Mouse (Mus musculus): ENCODE measurements around the gene Mpp6. TPM values are rescaled to one million over a fixed set of nuclear protein-coding genes. Genes with fewer than 3 reads are reported as not detected.

Gene Mpp6
- polyA plus RNA-seq, 1 experiment, result 22.0 TPM

DNA sequence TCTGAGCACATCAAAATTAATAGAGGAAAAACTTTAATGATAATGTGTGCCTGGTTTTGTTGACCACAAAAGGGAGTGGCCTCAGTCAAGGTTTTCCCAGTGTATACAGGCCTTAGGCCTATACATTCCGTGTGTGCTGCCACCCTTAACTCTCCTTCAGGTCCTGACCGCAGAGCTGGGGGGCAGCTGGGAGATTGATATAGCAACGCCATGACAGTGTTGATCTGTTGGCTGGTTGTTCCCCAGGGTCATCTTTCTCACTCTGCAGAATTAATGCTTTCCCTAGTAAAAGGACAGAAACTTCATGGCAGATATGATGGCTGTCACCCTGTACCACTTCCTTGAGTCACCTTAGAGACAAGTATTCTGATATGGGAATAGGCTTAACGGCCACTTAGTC lies 94.3 kb downstream of the Mpp6 start:
- no peak for DNase-seq (ENCODE audit: low read depth)
- TF ChIP-seq POLR2A (IDR thresholded peaks at IDR 0.05; ENCODE audit: borderline replicate concordance, extremely low read depth, insufficient read depth, insufficient read length, poor library complexity, severe bottlenecking) (no peak), CTCF (IDR thresholded peaks at IDR 0.05; ENCODE audit: borderline replicate concordance, extremely low read depth, insufficient read depth, insufficient read length) (no peak)

DNA sequence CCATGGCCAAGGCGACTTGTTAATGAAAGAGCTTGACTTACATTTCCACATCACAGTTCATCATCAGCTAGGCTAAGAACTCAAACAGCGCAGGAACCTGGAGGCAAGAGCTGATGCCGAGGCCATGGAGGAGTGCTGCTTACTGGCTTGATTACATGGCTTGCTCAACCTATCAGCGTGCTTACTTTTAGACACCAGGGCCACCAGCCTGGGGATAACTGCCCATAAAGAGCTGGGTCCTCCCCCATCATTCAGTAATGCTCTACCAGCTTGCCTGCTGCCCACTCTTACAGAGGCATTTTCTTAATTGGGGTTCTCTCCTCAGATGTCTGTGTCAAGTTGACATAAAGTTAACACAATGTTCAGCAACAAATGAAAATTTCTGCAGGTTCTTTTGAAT lies 95.1 kb downstream of the Mpp6 start:
- TF ChIP-seq POLR2A (IDR thresholded peaks at IDR 0.05; ENCODE audit: borderline replicate concordance, extremely low read depth, insufficient read depth, insufficient read length, poor library complexity, severe bottlenecking) (no peak), CTCF (IDR thresholded peaks at IDR 0.05; ENCODE audit: borderline replicate concordance, extremely low read depth, insufficient read depth, insufficient read length) (no peak)
- DNase-seq (ENCODE audit: low read depth), result no peak

- peak; percentile 1 for DNase-seq (ENCODE audit: low read depth)
- no peak for TF ChIP-seq CTCF (IDR thresholded peaks at IDR 0.05; ENCODE audit: borderline replicate concordance, extremely low read depth, insufficient read depth, insufficient read length)
- no peak for TF ChIP-seq POLR2A (IDR thresholded peaks at IDR 0.05; ENCODE audit: borderline replicate concordance, extremely low read depth, insufficient read depth, insufficient read length, poor library complexity, severe bottlenecking)
These were observed 104.8 kb downstream of the Mpp6 start for GRCm38 (mm10) chr6:50214711-50215372.

GRCm38 (mm10) chr6:50215373-50215745 lies 105.3 kb downstream of the Mpp6 start:
- TF ChIP-seq POLR2A (IDR thresholded peaks at IDR 0.05; ENCODE audit: borderline replicate concordance, extremely low read depth, insufficient read depth, insufficient read length, poor library complexity, severe bottlenecking) (no peak), CTCF (IDR thresholded peaks at IDR 0.05; ENCODE audit: borderline replicate concordance, extremely low read depth, insufficient read depth, insufficient read length) (no peak)
- DNase-seq (ENCODE audit: low read depth), result peak; percentile 3

DNA sequence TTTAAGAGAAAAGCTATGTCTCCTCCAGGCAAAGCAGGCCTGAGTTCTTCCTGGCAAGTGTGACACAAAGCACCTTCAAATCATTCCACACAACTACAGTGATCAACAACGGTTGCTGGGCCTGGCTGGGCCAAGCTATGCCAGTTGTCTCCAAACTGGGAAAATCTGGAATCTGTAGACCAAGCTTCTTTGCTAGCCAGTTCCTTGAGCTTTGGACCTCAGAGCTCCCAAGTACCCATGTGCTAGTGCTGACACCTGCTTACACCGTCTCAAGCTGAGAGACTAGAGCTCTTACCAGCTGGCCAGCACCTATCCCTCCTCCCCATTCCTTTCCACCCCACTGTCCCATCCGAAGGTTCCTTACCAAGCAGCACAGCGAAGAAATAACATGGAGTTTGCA lies 105.9 kb downstream of the Mpp6 start:
- DNase-seq (ENCODE audit: low read depth), result no peak
- TF ChIP-seq POLR2A (IDR thresholded peaks at IDR 0.05; ENCODE audit: borderline replicate concordance, extremely low read depth, insufficient read depth, insufficient read length, poor library complexity, severe bottlenecking), result no peak
- no peak for TF ChIP-seq CTCF (IDR thresholded peaks at IDR 0.05; ENCODE audit: borderline replicate concordance, extremely low read depth, insufficient read depth, insufficient read length)

DNA sequence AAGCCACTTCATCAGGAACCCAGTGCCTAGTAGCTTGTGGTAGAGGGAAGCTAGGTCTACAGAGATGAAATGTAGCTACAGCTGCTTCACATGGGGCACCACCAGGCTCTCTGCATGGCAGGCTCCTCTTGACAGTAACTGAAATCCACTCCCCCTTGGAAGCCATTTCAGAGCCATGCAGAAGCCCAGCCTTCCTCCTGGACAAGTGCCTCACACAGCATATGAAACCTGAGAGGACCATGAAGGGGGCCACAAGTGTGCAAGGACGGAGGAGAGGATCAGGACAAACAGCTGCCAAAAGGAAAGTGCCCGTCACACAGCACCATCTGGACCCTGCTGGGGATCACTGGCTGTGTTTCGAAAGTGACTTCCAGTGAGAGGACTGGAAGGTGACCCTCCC lies 108.6 kb downstream of the Mpp6 start:
- no peak for DNase-seq (ENCODE audit: low read depth)
- TF ChIP-seq CTCF (IDR thresholded peaks at IDR 0.05; ENCODE audit: borderline replicate concordance, extremely low read depth, insufficient read depth, insufficient read length) (no peak), POLR2A (IDR thresholded peaks at IDR 0.05; ENCODE audit: borderline replicate concordance, extremely low read depth, insufficient read depth, insufficient read length, poor library complexity, severe bottlenecking) (no peak)

- TF ChIP-seq POLR2A (IDR thresholded peaks at IDR 0.05; ENCODE audit: borderline replicate concordance, extremely low read depth, insufficient read depth, insufficient read length, poor library complexity, severe bottlenecking) (no peak), CTCF (IDR thresholded peaks at IDR 0.05; ENCODE audit: borderline replicate concordance, extremely low read depth, insufficient read depth, insufficient read length) (no peak)
These were observed 109.0 kb downstream of the Mpp6 start for GRCm38 (mm10) chr6:50219066-50219465.

DNA sequence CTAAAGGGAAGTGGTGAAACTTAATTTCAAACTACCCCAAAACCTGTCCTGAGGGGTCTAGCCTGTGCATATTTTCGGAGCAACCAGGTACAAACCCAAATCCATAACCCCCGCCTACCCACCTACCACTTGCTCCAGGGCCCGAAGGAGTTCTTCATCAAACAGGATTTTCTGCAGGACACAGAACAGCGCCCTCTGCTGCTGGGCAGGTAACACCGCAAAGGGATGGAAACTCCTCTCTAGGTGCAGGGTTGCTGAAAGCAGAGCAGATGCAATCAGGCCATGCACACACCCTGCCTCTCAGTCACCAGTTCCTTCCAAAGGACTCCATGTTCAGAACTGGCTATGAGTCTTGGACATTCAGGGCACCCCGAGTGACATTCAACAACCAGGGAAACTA lies 110.8 kb downstream of the Mpp6 start:
- no peak for TF ChIP-seq POLR2A (IDR thresholded peaks at IDR 0.05; ENCODE audit: borderline replicate concordance, extremely low read depth, insufficient read depth, insufficient read length, poor library complexity, severe bottlenecking)
- peak; percentile 72 for TF ChIP-seq CTCF (IDR thresholded peaks at IDR 0.05; ENCODE audit: borderline replicate concordance, extremely low read depth, insufficient read depth, insufficient read length)
- DNase-seq (ENCODE audit: low read depth), result peak; percentile 24

More at GRCm38 (mm10) chr6:50219066-50219465, 109.0 kb downstream of the Mpp6 start:
- no peak for DNase-seq (ENCODE audit: low read depth)

GRCm38 (mm10) chr6:50222351-50222750 lies 112.3 kb downstream of the Mpp6 start:
- no peak for DNase-seq (ENCODE audit: low read depth)
- TF ChIP-seq POLR2A (IDR thresholded peaks at IDR 0.05; ENCODE audit: borderline replicate concordance, extremely low read depth, insufficient read depth, insufficient read length, poor library complexity, severe bottlenecking), result no peak

GRCm38 (mm10) chr6:50222986-50223385 lies 112.9 kb downstream of the Mpp6 start:
- TF ChIP-seq POLR2A (IDR thresholded peaks at IDR 0.05; ENCODE audit: borderline replicate concordance, extremely low read depth, insufficient read depth, insufficient read length, poor library complexity, severe bottlenecking) (no peak), CTCF (IDR thresholded peaks at IDR 0.05; ENCODE audit: borderline replicate concordance, extremely low read depth, insufficient read depth, insufficient read length) (no peak)
- no peak for DNase-seq (ENCODE audit: low read depth)

DNA sequence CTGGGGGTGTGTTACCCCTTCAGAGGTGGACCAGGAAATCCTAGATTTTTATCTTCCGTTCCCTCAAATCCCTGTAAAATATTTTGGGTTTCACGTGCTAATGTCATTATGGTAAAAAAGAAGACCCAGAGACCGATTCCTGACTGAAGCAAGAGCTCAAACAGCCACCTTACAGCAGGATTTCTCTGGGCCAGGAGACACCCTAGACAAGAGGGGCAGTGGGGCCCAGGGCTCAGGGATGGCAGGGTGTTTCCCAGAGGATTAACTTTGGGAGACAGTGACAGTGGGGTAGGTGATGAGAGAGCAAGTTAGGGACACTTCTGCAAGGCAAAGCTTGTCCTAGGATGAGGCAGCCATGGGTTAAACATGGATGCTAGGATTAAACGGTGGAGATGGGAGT lies 113.6 kb downstream of the Mpp6 start:
- TF ChIP-seq CTCF (IDR thresholded peaks at IDR 0.05; ENCODE audit: borderline replicate concordance, extremely low read depth, insufficient read depth, insufficient read length) (no peak), POLR2A (IDR thresholded peaks at IDR 0.05; ENCODE audit: borderline replicate concordance, extremely low read depth, insufficient read depth, insufficient read length, poor library complexity, severe bottlenecking) (no peak)
- DNase-seq (ENCODE audit: low read depth), result no peak

DNA sequence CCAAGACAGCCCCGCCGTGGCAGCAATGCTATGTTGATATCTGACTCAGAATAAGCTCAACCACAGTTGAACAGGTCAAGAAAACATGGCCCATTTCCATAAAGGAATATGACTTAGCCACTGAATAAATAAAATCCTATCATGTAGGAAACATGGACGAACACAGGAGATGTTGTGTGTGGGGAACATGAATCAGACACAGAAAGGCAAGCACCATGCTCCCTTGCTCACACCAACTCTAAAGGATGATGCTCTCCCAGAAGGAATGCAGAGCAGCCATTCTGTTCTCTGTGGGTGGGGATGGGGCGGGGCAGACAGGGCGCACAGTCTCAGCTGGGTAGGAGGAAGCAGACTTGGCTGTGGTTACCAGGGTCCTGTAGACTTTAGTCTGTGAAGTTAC lies 115.2 kb downstream of the Mpp6 start:
- TF ChIP-seq CTCF (IDR thresholded peaks at IDR 0.05; ENCODE audit: borderline replicate concordance, extremely low read depth, insufficient read depth, insufficient read length) (no peak), POLR2A (IDR thresholded peaks at IDR 0.05; ENCODE audit: borderline replicate concordance, extremely low read depth, insufficient read depth, insufficient read length, poor library complexity, severe bottlenecking) (no peak)
- DNase-seq (ENCODE audit: low read depth), result no peak
